Mouse (Mus musculus) myocyte (in vitro differentiated cells): ENCODE data around the gene Cela3b.

ENCODE experiments used
- CEBPB ChIP-seq: IDR thresholded peaks from 2 replicates; pipeline ENCODE4 v1.6.1; 2011; ENCODE audit warnings: mild to moderate bottlenecking, moderate library complexity; ENCODE audit not compliant: poor library complexity, insufficient read depth, severe bottlenecking
- E2F4 ChIP-seq: IDR thresholded peaks from one replicate; pipeline ENCODE4 v1.6.1; 2011; ENCODE audit warnings: mild to moderate bottlenecking, control low read depth, moderate library complexity; ENCODE audit not compliant: insufficient read depth
- MAX ChIP-seq: IDR thresholded peaks from one replicate; pipeline ENCODE4 v1.6.1; 2011; ENCODE audit warnings: low read depth, mild to moderate bottlenecking, control low read depth
- MYOG ChIP-seq, 3 experiments: IDR thresholded peaks; one replicate each; pipeline ENCODE4 v1.6.1; 2011; ENCODE audit warnings: control low read depth in 2 of 3, low read depth in 2 of 3, mild to moderate bottlenecking in 2 of 3; ENCODE audit not compliant: insufficient read length in 2 of 3, control insufficient read depth in 1 of 3, insufficient read depth in 1 of 3
- POLR2A ChIP-seq: IDR thresholded peaks from one replicate; pipeline ENCODE4 v1.6.1; 2011; ENCODE audit warnings: low read depth, mild to moderate bottlenecking, control low read depth, moderate library complexity; ENCODE audit not compliant: insufficient read length
- REST ChIP-seq: IDR thresholded peaks from one replicate; pipeline ENCODE4 v1.6.1; 2011; ENCODE audit warnings: mild to moderate bottlenecking, control low read depth, moderate library complexity; ENCODE audit not compliant: insufficient read depth, insufficient read length
- SRF ChIP-seq: IDR thresholded peaks from one replicate; pipeline ENCODE4 v1.6.1; 2011; ENCODE audit warnings: low read depth; ENCODE audit not compliant: control insufficient read depth, insufficient read length
- TCF3 ChIP-seq: IDR thresholded peaks from one replicate; pipeline ENCODE4 v1.6.1; 2011; ENCODE audit warnings: low read depth, control low read depth; ENCODE audit not compliant: insufficient read length

GRCm38 (mm10) chr4:137466991-137467390 lies 36.7 kb upstream of the Cela3b start:
- TF ChIP-seq MAX (no peak), TCF3 (no peak), POLR2A (no peak), MYOG (IDR thresholded peaks at IDR 0.05; ENCODE audit: control insufficient read depth in 1 of 3, insufficient read depth in 1 of 3, insufficient read length in 2 of 3, low read depth in 2 of 3) (no peak), E2F4 (no peak), CEBPB (no peak), SRF (no peak), REST (no peak)
